Comparison of ENCODE assay signal across 18 mouse cellular contexts in genomic region chr3:103465948-103466347, GRCm38 (mm10).
A peak's percentile ranks its signal among the peaks of the same experiment; 100 is the strongest.
DNase-seq lines count a peak whose midpoint lies in the region; ATAC-seq lines count a peak whose summit lies in the region.
"Had no signal": no experiment of that assay in that cellular context is flagged by ENCODE, and none has a peak within 500 bp of the region (broad histone marks: within the 10 kb centered on the region; RNA-seq: fewer than 3 reads in every experiment).

No protein-coding gene starts in this region.

- no peak overlapping the region for H3K4me3 ChIP-seq in forebrain, embryonic 14.5 days (ENCODE audit: low read depth, low read length)
- H3K4me3 ChIP-seq in forebrain, embryonic 10.5 days: no peak overlapping the region
- no peak overlapping the region for H3K4me3 ChIP-seq in lung, embryonic 16.5 days (ENCODE audit: low read length)
- H3K4me3 ChIP-seq: gastrocnemius, adult 2 months; heart, embryonic 13.5 days; liver, embryonic 12.5 days; midbrain, embryonic 10.5 days; neural tube, embryonic 12.5 days had no signal

- no peak overlapping the region for H3K4me2 ChIP-seq in forebrain, embryonic 14.5 days (ENCODE audit: low read length)
- no peak overlapping the region for H3K4me2 ChIP-seq in lung, embryonic 16.5 days (ENCODE audit: low read depth, low read length)
- H3K4me2 ChIP-seq: heart, embryonic 13.5 days; liver, embryonic 12.5 days; neural tube, embryonic 12.5 days had no signal

- H3K9ac ChIP-seq in forebrain, embryonic 14.5 days (ENCODE audit: low read length): no peak overlapping the region
- no peak overlapping the region for H3K9ac ChIP-seq in lung, embryonic 16.5 days (ENCODE audit: low read length)
- H3K9ac ChIP-seq: heart, embryonic 13.5 days; liver, embryonic 12.5 days; neural tube, embryonic 12.5 days had no signal

- no peaks in the 10 kb centered on the region for H3K27me3 ChIP-seq in forebrain, embryonic 14.5 days (replicated peaks; ENCODE audit: control insufficient read depth, insufficient read depth, low read length)
- H3K27me3 ChIP-seq in forebrain, embryonic 10.5 days (ENCODE audit: poor library complexity, severe bottlenecking): no peaks in the 10 kb centered on the region
- no peaks in the 10 kb centered on the region for H3K27me3 ChIP-seq in lung, embryonic 16.5 days (ENCODE audit: control insufficient read depth, insufficient read depth, low read depth, low read length)
- H3K27me3 ChIP-seq: heart, embryonic 13.5 days; liver, embryonic 12.5 days; neural tube, embryonic 12.5 days had no signal

- no peaks in the 10 kb centered on the region for H3K9me3 ChIP-seq in forebrain, embryonic 14.5 days (replicated peaks; ENCODE audit: control insufficient read depth, low read length)
- H3K9me3 ChIP-seq in forebrain, embryonic 10.5 days: no peaks in the 10 kb centered on the region
- no peaks in the 10 kb centered on the region for H3K9me3 ChIP-seq in lung, embryonic 16.5 days (ENCODE audit: control insufficient read depth, low read length)
- H3K9me3 ChIP-seq: heart, embryonic 13.5 days; liver, embryonic 12.5 days; midbrain, embryonic 10.5 days; neural tube, embryonic 12.5 days had no signal

- no peaks in the 10 kb centered on the region for H3K36me3 ChIP-seq in forebrain, embryonic 14.5 days (ENCODE audit: control insufficient read depth, insufficient read depth, low read length)
- H3K36me3 ChIP-seq in forebrain, embryonic 10.5 days (replicated peaks): no peaks in the 10 kb centered on the region
- no peaks in the 10 kb centered on the region for H3K36me3 ChIP-seq in lung, embryonic 16.5 days (ENCODE audit: control insufficient read depth, insufficient read depth, low read length)
- H3K36me3 ChIP-seq: heart, embryonic 13.5 days; liver, embryonic 12.5 days; midbrain, embryonic 10.5 days; neural tube, embryonic 12.5 days had no signal

- H3K27ac ChIP-seq in forebrain, embryonic 14.5 days (ENCODE audit: low read depth, low read length): no peak overlapping the region
- H3K27ac ChIP-seq in forebrain, embryonic 10.5 days: no peak overlapping the region
- H3K27ac ChIP-seq in lung, embryonic 16.5 days (ENCODE audit: low read length): peak overlapping the region; percentile 51; the same call in 1 of the 2 replicates
- H3K27ac ChIP-seq: gastrocnemius, adult 2 months; heart, embryonic 13.5 days; liver, embryonic 12.5 days; neural tube, embryonic 12.5 days had no signal

- H3K4me1 ChIP-seq in forebrain, embryonic 14.5 days (ENCODE audit: control insufficient read depth, insufficient read depth, low read length): peaks cover 10% of the 10 kb centered on the region; the same call in 1 of the 2 replicates
- H3K4me1 ChIP-seq in forebrain, embryonic 10.5 days: peaks cover 34% of the 10 kb centered on the region
- peaks cover 26% of the 10 kb centered on the region for H3K4me1 ChIP-seq in lung, embryonic 16.5 days (replicated peaks; ENCODE audit: control insufficient read depth, insufficient read depth, low read length)
- H3K4me1 ChIP-seq: neural tube, embryonic 12.5 days had no signal

- ATAC-seq in forebrain, embryonic 14.5 days: no peak
- 0 out of 2 replicates have a peak, but pooled peaks have one; percentile 10 for ATAC-seq in lung, embryonic 16.5 days (ENCODE audit: low read depth)
- ATAC-seq: liver, embryonic 12.5 days had no signal

- 70% methylated on average over 2 of the region's 2 CpGs for WGBS in forebrain, embryonic 14.5 days
- WGBS in forebrain, embryonic 10.5 days: 72% methylated on average over 2 of the region's 2 CpGs
- 32% methylated on average over 2 of the region's 2 CpGs for WGBS in lung, embryonic 16.5 days

- intact Hi-C loops in left cerebral cortex, postnatal 14 days (cut with DNase I): no loop called here

- peak; percentile 28 for DNase-seq in forebrain, embryonic 14.5 days (ENCODE audit: low spot score)
- DNase-seq in forebrain, embryonic 10.5 days (ENCODE audit: extremely low spot score, low spot score): no peak
- DNase-seq in lung, postnatal 36 days: no peak
- DNase-seq in thymus, adult 18-20 months: peak; percentile 11 to 55
- DNase-seq in left cerebral cortex, postnatal 14 days (ENCODE audit: low spot score in 2 of 2): no peak
- no peak for DNase-seq in cerebellum, adult 8-10 months
- DNase-seq in cerebellum, postnatal 14 days: no peak
- DNase-seq: adrenal gland, postnatal 25 days; cerebellum, adult 9-11 months; gastrocnemius, adult 2 months; heart, postnatal 36 days; kidney, postnatal 4 days; spleen, adult 18-20 months had no signal

Comparison
In these comparisons a context has a peak if more than half of its experiments do, and no peak if none do; other contexts are left out.
1. DNase-seq: peak in forebrain, embryonic 14.5 days (single experiment) and thymus, adult 18-20 months (2 of 2); none in forebrain, embryonic 10.5 days (single experiment), lung, postnatal 36 days (single experiment), left cerebral cortex, postnatal 14 days (0 of 2), cerebellum, adult 8-10 months (single experiment) and cerebellum, postnatal 14 days (0 of 2).